Mouse (Mus musculus) thymus, adult 2 months (tissue): ENCODE measurements at regions not wholly inside any gene's neighbourhood (a gene's known extent, or its start where the extent isn't known, plus 50 kb on each side); places are given as distances from the start of the nearest gene placed in this dataset.

Experiments used
- CTCF ChIP-seq: fragments of 200-500 bp; IDR thresholded peaks from 2 replicates; pipeline ENCODE4 v1.5.1; 2012; ENCODE audit warnings: mild to moderate bottlenecking, control low read depth, low read length, moderate library complexity, borderline replicate concordance; ENCODE audit not compliant: control insufficient read depth, poor library complexity, insufficient read depth; ENCODE audit errors: extremely low read depth
- POLR2A ChIP-seq: fragments of 200-500 bp; IDR thresholded peaks from 2 replicates; pipeline ENCODE4 v1.6.1; 2012; ENCODE audit warnings: mild to moderate bottlenecking, low read length, control low read depth, moderate library complexity; ENCODE audit not compliant: control insufficient read depth, poor library complexity, insufficient read depth; ENCODE audit errors: extremely low read depth

GRCm38 (mm10) chr2:144158256-144158655 is 112.2 kb upstream of the Mgme1 start:
- TF ChIP-seq CTCF (no peak), POLR2A (no peak)
